Mouse (Mus musculus) limb, embryonic 14.5 days (tissue): Measurements from ENCODE around the gene Hps3. TPM values are rescaled to one million over a fixed set of nuclear protein-coding genes. Genes with fewer than 3 reads are reported as not detected.

Experiments used
- ATAC-seq: fragments of 200-750 bp; cut with Nextera tagmentation; 2 replicates; pipeline ENCODE4 v1.8.0; 2017; ENCODE audit warnings: low read depth, moderate number of reproducible peaks, moderate TSS enrichment; ENCODE audit not compliant: low FRiP score
- DNase-seq: peaks from one replicate; pipeline ENCODE4 v3.0.0-alpha.2; 2015; ENCODE audit warnings: low spot score
- H3K27ac ChIP-seq: fragments of 300-500 bp; sonication (generic); replicated peaks from 2 replicates; pipeline ENCODE4 v1.5.1; 2014; ENCODE audit warnings: low read depth, mild to moderate bottlenecking, low read length, moderate library complexity, mixed read lengths
- H3K27me3 ChIP-seq: fragments of 300-500 bp; sonication (generic); 2 replicates; pipeline ENCODE4 v1.6.1; 2014; ENCODE audit warnings: low read length, mixed read lengths; ENCODE audit not compliant: control insufficient read depth, insufficient read depth
- H3K36me3 ChIP-seq: fragments of 300-500 bp; sonication (generic); 2 replicates; pipeline ENCODE4 v1.6.1; 2014; ENCODE audit warnings: mild to moderate bottlenecking, low read length, moderate library complexity, mixed read lengths; ENCODE audit not compliant: control insufficient read depth, insufficient read depth
- H3K4me1 ChIP-seq: fragments of 300-500 bp; sonication (generic); 2 replicates; pipeline ENCODE4 v1.6.1; 2014; ENCODE audit warnings: antibody characterized with exemption, low read length, mixed read lengths; ENCODE audit not compliant: control insufficient read depth, insufficient read depth
- H3K4me2 ChIP-seq: fragments of 300-500 bp; sonication (generic); replicated peaks from 2 replicates; pipeline ENCODE4 v1.6.1; 2014; ENCODE audit warnings: low read depth, mild to moderate bottlenecking, low read length, moderate library complexity; ENCODE audit not compliant: severe bottlenecking
- H3K4me3 ChIP-seq: fragments of 300-500 bp; sonication (generic); replicated peaks from 2 replicates; pipeline ENCODE4 v1.5.1; 2014; ENCODE audit warnings: low read length
- H3K9ac ChIP-seq: fragments of 300-500 bp; sonication (generic); 2 replicates; pipeline ENCODE4 v1.6.1; 2014; ENCODE audit warnings: mild to moderate bottlenecking, low read depth, low read length, moderate library complexity; ENCODE audit not compliant: severe bottlenecking
- H3K9me3 ChIP-seq: fragments of 300-500 bp; sonication (generic); 2 replicates; pipeline ENCODE4 v1.6.1; 2016; ENCODE audit warnings: low read length; ENCODE audit not compliant: control insufficient read depth
- POLR2A ChIP-seq: fragments of 200-500 bp; IDR thresholded peaks from 2 replicates; pipeline ENCODE4 v1.8.0; 2012; ENCODE audit warnings: inconsistent platforms, mild to moderate bottlenecking, moderate library complexity, borderline replicate concordance; ENCODE audit not compliant: insufficient read depth, insufficient read length; ENCODE audit errors: extremely low read depth
- WGBS: fragments of 180-500 bp; shearing (Covaris S2); extraction: QIAGEN DNeasy Blood & Tissue Kit; methylation state at CpG from one replicate; pipeline ENCODE4 v1.1.7; 2014; 5-methylcytosine and 5-hydroxymethylcytosine counted together
- polyA plus RNA-seq, 2 experiments: library from polyadenylated mRNA; depleted of rRNA in 1 of 2; stranded (reverse) in 1 of 2; unstranded in 1 of 2; fragments of >200 nt; fragmentation: Nextera tagmentation in 1 of 2; extraction: Ambion mirVana in 1 of 2; gene quantifications; 2 replicates each; pipeline versions ENCODE4 v1.2.1 to v1.2.3; 2012 to 2014

Gene Hps3
- polyA plus RNA-seq, 2 experiments = 8.3 to 11.2 TPM

DNA sequence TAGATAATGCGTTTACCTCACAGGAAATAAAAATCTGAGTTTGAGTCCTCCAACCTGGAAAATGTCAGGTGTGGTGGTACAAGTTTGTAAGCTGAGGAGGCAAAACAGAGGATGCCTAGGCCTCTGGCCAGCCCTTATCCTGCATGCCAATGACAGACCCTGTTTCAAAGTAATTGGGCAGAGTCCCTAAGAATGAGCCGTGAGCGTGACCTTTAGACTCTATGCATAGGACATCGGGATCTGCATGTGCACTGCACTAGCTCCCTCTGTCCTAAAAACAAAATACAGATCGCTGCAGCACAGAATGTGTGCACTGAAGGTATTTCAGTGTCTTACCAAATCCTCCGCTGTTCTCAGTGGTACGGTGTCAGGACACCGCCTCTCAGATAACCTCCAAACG, 24.7 kb downstream of the Hps3 start:
- H3K9me3 ChIP-seq = no peaks in the 10 kb centered on the region
- DNase-seq (no peak), ATAC-seq (peak; percentile 26)
- no peaks in the 10 kb centered on the region for H3K27me3 ChIP-seq
- H3K4me3 ChIP-seq = no peak overlapping the region
- no peak for TF ChIP-seq POLR2A
- no peak overlapping the region for H3K9ac ChIP-seq
- H3K36me3 ChIP-seq = 0 out of 2 replicates have a peak, but pooled peaks cover 4% of the 10 kb centered on the region
- no peak overlapping the region for H3K4me2 ChIP-seq
- H3K27ac ChIP-seq = peak overlapping the region; percentile 74
- 77% methylated on average over 9 of the region's 9 CpGs for WGBS
- H3K4me1 ChIP-seq = peaks cover 10% of the 10 kb centered on the region; the same call in 1 of the 2 replicates

DNA sequence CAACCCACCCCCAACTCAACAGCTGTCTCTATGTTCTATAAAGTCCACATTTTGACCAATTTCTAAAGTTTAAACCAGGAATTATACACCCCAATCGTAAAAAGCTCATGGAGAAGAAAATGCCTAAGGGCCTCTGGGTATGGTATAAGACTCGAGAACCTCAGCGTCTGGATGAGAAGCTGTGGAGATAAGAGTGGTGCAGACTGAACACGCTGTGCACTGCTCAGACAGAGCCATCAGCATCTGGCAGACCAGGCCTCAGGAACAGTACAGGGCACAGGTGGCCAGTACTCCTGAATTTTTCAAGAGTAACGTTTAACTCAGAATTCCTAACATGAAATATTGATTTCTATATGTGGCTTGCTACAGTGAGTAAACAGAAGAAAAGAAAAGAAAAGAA, 27.4 kb downstream of the Hps3 start:
- DNase-seq (no peak), ATAC-seq (no peak)
- H3K9me3 ChIP-seq = no peaks in the 10 kb centered on the region
- H3K4me2 ChIP-seq = no peak overlapping the region
- no peak overlapping the region for H3K4me3 ChIP-seq
- no peak overlapping the region for H3K9ac ChIP-seq
- H3K4me1 ChIP-seq = peaks cover 10% of the 10 kb centered on the region; the same call in 1 of the 2 replicates
- TF ChIP-seq POLR2A = no peak
- H3K36me3 ChIP-seq = peaks cover 5% of the 10 kb centered on the region; the same call in 1 of the 2 replicates
- no peak overlapping the region for H3K27ac ChIP-seq
- no peaks in the 10 kb centered on the region for H3K27me3 ChIP-seq
- 53% methylated on average over 5 of the region's 5 CpGs for WGBS

GRCm38 (mm10) chr3:20007275-20007674, 27.8 kb downstream of the Hps3 start:
- TF ChIP-seq POLR2A = no peak
- 80% methylated on average over 4 of the region's 4 CpGs for WGBS
- Histone ChIP-seq H3K4me2 (no peak overlapping the region), H3K4me3 (no peak overlapping the region), H3K9me3 (no peaks in the 10 kb centered on the region), H3K4me1 (peaks cover 10% of the 10 kb centered on the region; the same call in 1 of the 2 replicates), H3K27me3 (no peaks in the 10 kb centered on the region), H3K9ac (no peak overlapping the region), H3K27ac (no peak overlapping the region), H3K36me3 (peaks cover 5% of the 10 kb centered on the region; the same call in 1 of the 2 replicates)
- ATAC-seq (no peak), DNase-seq (no peak)

- Histone ChIP-seq H3K9ac (no peak overlapping the region), H3K36me3 (peaks cover 9% of the 10 kb centered on the region; the same call in 1 of the 2 replicates), H3K4me2 (no peak overlapping the region), H3K4me3 (no peak overlapping the region), H3K27me3 (no peaks in the 10 kb centered on the region), H3K9me3 (no peaks in the 10 kb centered on the region), H3K4me1 (peaks cover 3% of the 10 kb centered on the region; the same call in 1 of the 2 replicates), H3K27ac (no peak overlapping the region)
- WGBS = 71% methylated on average over 1 of the region's 1 CpGs
- TF ChIP-seq POLR2A = no peak
- ATAC-seq = no peak
- no peak for DNase-seq
Measured at GRCm38 (mm10) chr3:20005611-20006010, 29.5 kb downstream of the Hps3 start.

GRCm38 (mm10) chr3:20004422-20004821, 30.7 kb downstream of the Hps3 start:
- TF ChIP-seq POLR2A = no peak
- WGBS = 87% methylated on average over 8 of the region's 8 CpGs
- Histone ChIP-seq H3K4me1 (no peaks in the 10 kb centered on the region), H3K9ac (no peak overlapping the region), H3K4me2 (no peak overlapping the region), H3K27ac (no peak overlapping the region), H3K27me3 (no peaks in the 10 kb centered on the region), H3K36me3 (peaks cover 9% of the 10 kb centered on the region; the same call in 1 of the 2 replicates), H3K4me3 (no peak overlapping the region), H3K9me3 (no peaks in the 10 kb centered on the region)
- DNase-seq (no peak), ATAC-seq (no peak)

- Histone ChIP-seq H3K27me3 (no peaks in the 10 kb centered on the region), H3K9ac (no peak overlapping the region)
- TF ChIP-seq POLR2A = no peak
Measured at GRCm38 (mm10) chr3:20002786-20003185, 32.3 kb downstream of the Hps3 start.

More at GRCm38 (mm10) chr3:20002786-20003185, 32.3 kb downstream of the Hps3 start:
- Histone ChIP-seq H3K4me2 (no peak overlapping the region), H3K4me3 (no peak overlapping the region), H3K4me1 (no peaks in the 10 kb centered on the region), H3K36me3 (peaks cover 9% of the 10 kb centered on the region; the same call in 1 of the 2 replicates), H3K27ac (no peak overlapping the region), H3K9me3 (no peaks in the 10 kb centered on the region)
- ATAC-seq (no peak), DNase-seq (no peak)
- 78% methylated on average over 5 of the region's 5 CpGs for WGBS
